Mouse (Mus musculus): ENCODE results near the gene Bves. TPM values are rescaled to one million over a fixed set of nuclear protein-coding genes. Genes with fewer than 3 reads are reported as not detected.
"Not testable (repeated sequence)": the region's sequence is repeated elsewhere in the genome, so short reads cannot be mapped to it uniquely, and the experiment has no call there.

Bves gene
- polyA plus RNA-seq, 1 experiment, result not detected

DNA sequence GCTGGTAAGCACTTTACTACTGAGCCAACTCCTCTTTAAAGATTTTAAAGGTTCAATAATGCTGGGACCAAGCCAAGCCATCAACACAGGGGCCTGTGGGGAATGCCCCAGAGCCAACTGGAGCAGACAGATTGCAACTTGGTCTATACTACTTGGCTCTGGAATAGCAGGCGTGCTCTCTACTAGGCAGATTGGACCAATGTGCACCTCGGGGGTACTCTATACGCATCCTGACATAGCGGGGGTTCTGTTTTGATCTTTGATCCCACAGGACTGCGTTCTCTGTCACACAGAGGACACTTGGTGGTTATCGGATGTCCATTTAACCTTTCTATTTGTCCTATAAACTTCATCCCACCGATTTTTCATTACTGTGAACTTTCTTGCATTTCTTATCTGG is 647 bp upstream of the Bves start:
- Histone ChIP-seq H3K9me3 (ENCODE audit: control insufficient read depth, low read length) (no peaks in the 10 kb centered on the region), H3K4me3 (replicated peaks) (no peak overlapping the region), H3K36me3 (ENCODE audit: control insufficient read depth) (no peaks in the 10 kb centered on the region), H3K27me3 (ENCODE audit: control insufficient read depth) (peaks cover 45% of the 10 kb centered on the region), H3K4me1 (ENCODE audit: control insufficient read depth) (no peaks in the 10 kb centered on the region)
- TF ChIP-seq TAL1 (IDR thresholded peaks at IDR 0.05; ENCODE audit: low read length), result no peak
- no peak for TF ChIP-seq GATA1 (IDR thresholded peaks at IDR 0.05; ENCODE audit: low read length)

DNA sequence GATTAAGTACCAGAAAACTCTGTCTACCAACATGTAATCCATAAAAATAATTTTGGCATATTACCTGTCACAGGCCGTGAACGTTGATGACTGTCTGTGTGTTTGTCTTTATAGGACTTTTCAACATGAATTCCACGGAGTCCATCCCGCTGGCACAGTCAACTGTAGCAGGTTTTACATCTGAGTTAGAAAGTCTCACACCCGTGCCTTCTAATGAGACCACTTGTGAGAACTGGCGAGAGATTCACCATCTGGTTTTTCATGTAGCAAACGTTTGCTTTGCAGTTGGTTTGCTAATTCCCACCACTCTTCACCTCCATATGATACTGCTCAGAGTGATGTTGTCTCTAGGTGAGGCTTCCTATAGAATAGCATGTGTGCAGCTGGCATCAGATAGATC is 3.5 kb downstream of the Bves start:
- H3K4me1 ChIP-seq (ENCODE audit: control insufficient read depth), result no peaks in the 10 kb centered on the region
- H3K9me3 ChIP-seq (ENCODE audit: control insufficient read depth, low read length), result no peaks in the 10 kb centered on the region
- no peaks in the 10 kb centered on the region for H3K36me3 ChIP-seq (ENCODE audit: control insufficient read depth)
- TF ChIP-seq GATA1 (IDR thresholded peaks at IDR 0.05; ENCODE audit: low read length), result no peak
- no peak for TF ChIP-seq TAL1 (IDR thresholded peaks at IDR 0.05; ENCODE audit: low read length)
- no peak overlapping the region for H3K4me3 ChIP-seq (replicated peaks)
- peaks cover 36% of the 10 kb centered on the region for H3K27me3 ChIP-seq (ENCODE audit: control insufficient read depth)

DNA sequence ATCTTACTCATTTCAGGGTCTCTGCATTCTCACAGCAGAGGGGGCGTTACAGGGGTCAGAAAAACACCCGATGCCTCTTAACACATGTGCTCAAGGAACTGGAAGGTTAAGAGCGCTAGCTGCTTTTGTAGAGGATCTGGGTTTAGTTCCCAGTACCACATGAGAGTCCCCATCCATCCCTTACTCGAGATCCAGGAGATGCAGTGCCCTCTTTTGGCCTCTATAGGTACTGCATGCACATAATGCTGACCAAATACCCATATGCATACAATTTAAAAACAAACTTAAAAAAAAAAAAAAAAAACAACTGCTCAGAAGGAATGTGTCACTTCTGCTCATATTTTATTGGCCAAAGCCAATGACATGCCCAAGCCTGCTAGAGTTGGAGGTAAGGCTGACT is 8.8 kb downstream of the Bves start:
- H3K4me1 ChIP-seq (ENCODE audit: control insufficient read depth), result no peaks in the 10 kb centered on the region
- no peak for TF ChIP-seq GATA1 (IDR thresholded peaks at IDR 0.05; ENCODE audit: low read length)
- no peak; the same call in 2 of the 3 replicates for TF ChIP-seq TAL1 (IDR thresholded peaks at IDR 0.05; ENCODE audit: low read length)
- no peaks in the 10 kb centered on the region for H3K9me3 ChIP-seq (ENCODE audit: control insufficient read depth, low read length)
- no peaks in the 10 kb centered on the region for H3K27me3 ChIP-seq (ENCODE audit: control insufficient read depth)
- H3K36me3 ChIP-seq (ENCODE audit: control insufficient read depth), result no peaks in the 10 kb centered on the region
- no peak overlapping the region for H3K4me3 ChIP-seq (replicated peaks)

DNA sequence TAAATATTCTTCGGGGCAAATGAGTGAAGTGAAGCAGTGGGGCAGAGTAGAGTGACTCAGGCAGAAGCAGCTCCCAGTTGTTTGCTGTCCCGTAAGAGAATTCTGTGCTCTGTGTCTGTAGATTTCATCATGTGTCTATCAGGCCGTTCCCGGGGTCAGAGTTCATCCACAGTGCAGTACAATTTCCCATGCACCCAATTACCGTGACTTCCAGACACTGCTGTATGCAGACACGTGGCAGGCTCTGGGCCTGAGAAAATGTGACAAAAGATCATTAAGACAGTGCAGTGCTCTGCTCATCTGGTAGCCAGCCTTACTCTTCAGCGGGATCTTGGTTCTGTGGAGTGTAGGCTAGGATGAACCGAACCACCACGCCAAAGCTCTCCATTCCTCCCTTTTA is 9.6 kb downstream of the Bves start:
- H3K4me1 ChIP-seq (ENCODE audit: control insufficient read depth), result no peaks in the 10 kb centered on the region
- H3K4me3 ChIP-seq (replicated peaks), result no peak overlapping the region
- H3K36me3 ChIP-seq (ENCODE audit: control insufficient read depth), result no peaks in the 10 kb centered on the region
- no peaks in the 10 kb centered on the region for H3K9me3 ChIP-seq (ENCODE audit: control insufficient read depth, low read length)
- no peak for TF ChIP-seq GATA1 (IDR thresholded peaks at IDR 0.05; ENCODE audit: low read length)
- TF ChIP-seq TAL1 (IDR thresholded peaks at IDR 0.05; ENCODE audit: low read length), result no peak
- no peaks in the 10 kb centered on the region for H3K27me3 ChIP-seq (ENCODE audit: control insufficient read depth)

DNA sequence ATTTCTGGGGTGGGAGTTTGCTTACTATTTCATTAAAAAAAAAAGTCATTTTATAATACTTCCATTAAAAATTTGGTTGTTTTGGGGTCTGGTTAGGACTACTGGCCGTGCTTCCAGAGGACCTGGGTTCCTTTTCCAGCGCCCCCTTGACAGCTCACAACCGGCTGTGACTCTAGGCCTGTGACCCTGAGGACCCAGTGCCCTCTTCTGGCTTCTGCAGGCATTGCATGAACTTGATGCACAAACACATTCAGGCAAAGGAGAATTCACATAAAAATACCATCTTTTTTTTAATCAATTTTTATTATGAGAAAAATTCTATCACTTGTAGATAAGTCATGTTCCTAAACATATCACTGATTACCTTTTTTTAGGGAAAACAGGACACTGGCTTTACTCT is 12.6 kb downstream of the Bves start:
- H3K9me3 ChIP-seq (ENCODE audit: control insufficient read depth, low read length), result not testable (repeated sequence)

DNA sequence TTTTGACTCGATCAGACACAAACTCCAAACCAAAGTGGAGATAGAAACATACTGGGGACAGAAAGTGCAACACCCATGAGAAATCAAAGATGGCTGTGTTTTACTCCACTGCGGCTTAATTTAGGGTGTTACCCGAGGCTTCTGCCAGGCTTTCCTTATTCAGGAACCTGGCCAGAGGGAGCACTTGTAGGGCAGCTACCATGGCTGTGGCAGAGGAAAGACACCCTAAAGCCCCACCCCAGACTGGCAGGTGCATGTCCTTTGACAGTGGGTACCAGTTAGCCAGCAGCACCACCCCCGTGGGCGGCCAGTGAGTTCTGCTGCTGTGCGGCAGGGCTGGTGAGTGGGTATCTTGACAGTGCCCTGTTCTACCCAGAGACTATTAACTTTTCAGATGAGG is 20.5 kb downstream of the Bves start:
- Histone ChIP-seq H3K36me3 (ENCODE audit: control insufficient read depth) (no peaks in the 10 kb centered on the region), H3K4me1 (ENCODE audit: control insufficient read depth) (no peaks in the 10 kb centered on the region)
- no peak for TF ChIP-seq TAL1 (IDR thresholded peaks at IDR 0.05; ENCODE audit: low read length)
- TF ChIP-seq GATA1 (IDR thresholded peaks at IDR 0.05; ENCODE audit: low read length), result no peak

More for the DNA sequence above, 12.6 kb downstream of the Bves start:
- not testable (repeated sequence) for H3K4me1 ChIP-seq (ENCODE audit: control insufficient read depth); H3K4me3 ChIP-seq (replicated peaks); H3K27me3 ChIP-seq (ENCODE audit: control insufficient read depth); H3K36me3 ChIP-seq (ENCODE audit: control insufficient read depth)

DNA sequence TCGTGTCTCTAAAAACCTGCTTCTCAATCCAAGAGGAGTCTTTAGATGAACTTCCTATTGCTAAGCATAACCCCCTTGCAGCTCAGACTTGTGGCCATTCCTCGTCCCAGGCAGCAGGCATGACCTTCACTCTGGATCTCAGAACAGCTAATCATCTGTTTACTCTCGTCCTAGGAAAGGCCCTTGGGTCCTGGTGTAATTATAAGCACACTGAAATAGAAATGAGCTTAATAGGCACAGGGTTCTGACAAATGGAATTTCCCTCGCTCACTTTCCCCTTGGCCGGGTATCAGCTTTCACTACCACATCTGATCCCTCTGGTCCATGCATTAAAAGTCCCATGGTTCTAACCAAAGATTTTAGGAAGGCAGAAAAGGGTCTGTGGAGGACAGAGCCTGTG is 27.8 kb downstream of the Bves start:
- no peak for TF ChIP-seq TAL1 (IDR thresholded peaks at IDR 0.05; ENCODE audit: low read length)
- no peak for TF ChIP-seq GATA1 (IDR thresholded peaks at IDR 0.05; ENCODE audit: low read length)
- H3K36me3 ChIP-seq (ENCODE audit: control insufficient read depth), result no peaks in the 10 kb centered on the region
- H3K4me1 ChIP-seq (ENCODE audit: control insufficient read depth), result no peaks in the 10 kb centered on the region
- H3K9me3 ChIP-seq (ENCODE audit: control insufficient read depth, low read length), result no peaks in the 10 kb centered on the region
- no peak overlapping the region for H3K4me3 ChIP-seq (replicated peaks)
- no peaks in the 10 kb centered on the region for H3K27me3 ChIP-seq (ENCODE audit: control insufficient read depth)

More for the DNA sequence above, 20.5 kb downstream of the Bves start:
- Histone ChIP-seq H3K27me3 (ENCODE audit: control insufficient read depth) (no peaks in the 10 kb centered on the region), H3K4me3 (replicated peaks) (no peak overlapping the region), H3K9me3 (ENCODE audit: control insufficient read depth, low read length) (no peaks in the 10 kb centered on the region)

DNA sequence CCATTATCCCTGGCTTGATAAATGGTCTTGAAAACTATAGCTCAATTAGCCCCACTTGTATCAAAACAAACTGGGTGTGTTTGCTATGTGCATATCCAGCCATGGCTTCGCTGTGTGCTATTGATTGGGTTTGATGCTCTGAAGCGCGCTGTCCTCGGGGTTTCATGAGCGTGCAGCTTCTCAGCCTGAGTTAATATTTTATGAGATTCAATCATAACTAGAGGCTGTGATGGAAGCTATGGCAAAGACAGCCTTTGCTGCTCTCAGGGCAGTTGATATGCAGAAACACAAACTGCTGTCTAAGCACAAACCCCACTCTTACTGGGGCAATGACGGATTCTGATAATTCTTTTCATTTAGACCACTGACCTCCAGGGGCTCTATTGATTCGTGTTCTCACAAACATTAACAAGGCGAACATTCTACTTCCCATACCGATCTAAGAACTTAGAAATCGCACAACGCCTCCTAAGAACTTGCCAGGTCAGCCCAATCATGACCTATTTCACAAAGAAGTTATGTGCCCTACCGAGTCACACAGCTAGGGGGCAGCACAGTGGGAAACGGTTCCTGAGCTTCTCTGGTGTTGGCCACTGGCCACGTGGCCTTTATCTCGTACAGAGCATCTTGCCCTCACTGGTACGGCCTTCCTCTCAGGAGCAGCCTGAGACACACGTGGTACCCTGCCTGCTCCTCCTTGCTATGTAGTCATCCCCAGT is 31.6 kb downstream of the Bves start:
- no peak for TF ChIP-seq TAL1 (IDR thresholded peaks at IDR 0.05; ENCODE audit: low read length)
- no peak for TF ChIP-seq GATA1 (IDR thresholded peaks at IDR 0.05; ENCODE audit: low read length)
- Histone ChIP-seq H3K4me3 (replicated peaks) (no peak overlapping the region), H3K4me1 (ENCODE audit: control insufficient read depth) (no peaks in the 10 kb centered on the region), H3K27me3 (ENCODE audit: control insufficient read depth) (no peaks in the 10 kb centered on the region), H3K36me3 (ENCODE audit: control insufficient read depth) (no peaks in the 10 kb centered on the region), H3K9me3 (ENCODE audit: control insufficient read depth, low read length) (no peaks in the 10 kb centered on the region)

DNA sequence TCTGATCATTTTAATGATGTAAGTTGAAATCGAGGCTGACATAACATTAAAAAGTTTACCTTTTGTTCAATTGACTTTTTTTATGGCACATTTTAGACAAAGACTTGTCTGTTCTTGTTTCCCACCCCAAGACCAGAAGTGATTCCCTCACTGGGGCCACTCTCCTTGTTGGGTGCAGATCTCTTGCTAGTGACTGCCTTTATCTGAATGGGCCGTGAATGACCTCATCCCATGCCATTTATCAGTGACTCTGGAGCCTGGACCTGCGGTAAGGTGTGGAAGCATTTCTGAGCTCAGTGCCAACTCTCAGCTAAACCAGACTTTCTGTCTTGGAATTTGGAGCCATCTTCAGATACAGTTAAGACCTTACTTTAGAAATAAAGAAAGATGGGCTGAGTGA is 34.1 kb downstream of the Bves start:
- Histone ChIP-seq H3K27me3 (ENCODE audit: control insufficient read depth) (no peaks in the 10 kb centered on the region), H3K9me3 (ENCODE audit: control insufficient read depth, low read length) (no peaks in the 10 kb centered on the region), H3K4me1 (ENCODE audit: control insufficient read depth) (no peaks in the 10 kb centered on the region), H3K36me3 (ENCODE audit: control insufficient read depth) (no peaks in the 10 kb centered on the region), H3K4me3 (replicated peaks) (no peak overlapping the region)
- TF ChIP-seq GATA1 (IDR thresholded peaks at IDR 0.05; ENCODE audit: low read length), result no peak
- TF ChIP-seq TAL1 (IDR thresholded peaks at IDR 0.05; ENCODE audit: low read length), result no peak

DNA sequence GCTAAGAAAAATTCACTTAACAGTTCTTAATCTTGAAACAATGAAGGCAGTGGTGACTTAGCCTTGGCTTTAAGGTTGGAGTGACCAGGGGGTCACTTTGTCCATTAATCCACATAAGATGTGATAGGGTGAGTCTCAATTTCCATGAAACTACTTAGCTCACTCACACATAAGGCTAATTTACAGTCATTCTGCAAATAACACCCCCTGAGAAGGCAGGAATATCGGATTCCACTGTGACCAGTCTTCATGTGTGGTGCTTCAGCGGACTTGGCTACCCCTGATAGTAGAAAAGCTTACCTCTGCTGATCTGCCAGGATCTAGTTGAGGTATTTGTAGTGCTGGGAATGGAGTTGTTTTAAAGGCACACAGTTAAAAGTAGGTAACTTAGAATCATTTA is 35.0 kb downstream of the Bves start:
- Histone ChIP-seq H3K9me3 (ENCODE audit: control insufficient read depth, low read length) (no peaks in the 10 kb centered on the region), H3K36me3 (ENCODE audit: control insufficient read depth) (no peaks in the 10 kb centered on the region), H3K27me3 (ENCODE audit: control insufficient read depth) (no peaks in the 10 kb centered on the region), H3K4me3 (replicated peaks) (no peak overlapping the region), H3K4me1 (ENCODE audit: control insufficient read depth) (no peaks in the 10 kb centered on the region)
- TF ChIP-seq TAL1 (IDR thresholded peaks at IDR 0.05; ENCODE audit: low read length), result no peak
- no peak for TF ChIP-seq GATA1 (IDR thresholded peaks at IDR 0.05; ENCODE audit: low read length)

Data from erythroblast, embryonic 14.5 days (primary cell).